Mouse (Mus musculus) frontal cortex, postnatal 36 days (tissue): ENCODE results near the gene Pdcd1lg2.

Experiments
- DNase-seq, 2 experiments: peaks; one replicate each; pipeline ENCODE4 v3.0.0; 2022; ENCODE audit warnings: low spot score in 2 of 2

Gene Pdcd1lg2

DNA sequence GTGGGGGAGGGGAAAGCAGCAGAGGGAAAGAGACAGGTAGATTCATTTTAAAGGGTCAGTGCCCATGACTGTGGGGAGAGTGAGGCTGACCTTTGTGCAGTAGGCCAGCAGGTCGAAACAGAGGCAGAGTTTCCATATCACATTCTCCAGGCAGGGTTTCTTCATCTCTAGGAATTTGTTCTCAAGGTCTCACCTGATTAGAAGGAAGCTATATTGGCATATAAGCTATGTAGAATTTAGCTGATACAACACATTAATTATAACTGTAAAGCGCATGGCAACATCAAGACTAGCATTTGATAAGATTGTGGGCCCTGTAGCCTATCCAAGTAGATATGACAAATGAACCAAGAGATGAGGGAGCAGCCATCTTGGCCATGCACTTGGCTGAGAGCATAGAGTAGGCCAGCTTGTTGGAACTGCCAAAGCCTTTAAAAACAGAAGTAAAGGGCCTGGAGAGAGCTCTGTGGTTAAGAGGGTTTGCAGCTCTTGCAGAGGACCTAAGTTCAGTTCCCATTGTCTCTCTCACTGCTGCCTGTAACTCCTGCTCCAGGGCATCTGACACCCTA, 59.1 kb downstream of the Pdcd1lg2 start:
- DNase-seq: no peak

DNA sequence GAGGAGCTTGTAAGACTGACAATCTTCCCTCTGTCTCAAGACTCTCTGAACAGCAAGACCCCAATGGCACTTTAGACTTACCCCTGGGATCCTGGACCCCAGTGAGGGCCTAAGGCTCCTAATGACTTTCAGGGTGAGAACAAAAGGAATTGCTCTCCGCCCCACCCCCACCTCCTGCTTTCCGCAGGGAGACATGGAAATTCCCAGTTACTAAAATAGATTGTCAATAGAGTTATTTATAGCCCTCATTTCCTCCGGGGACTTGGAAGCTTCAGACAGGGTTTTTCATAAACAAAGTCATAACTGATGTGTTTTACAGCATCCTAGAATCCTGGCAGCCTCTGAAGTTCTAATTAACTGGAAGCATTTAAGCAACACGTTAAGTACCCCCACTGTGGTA, 59.9 kb downstream of the Pdcd1lg2 start:
- no peak for DNase-seq

DNA sequence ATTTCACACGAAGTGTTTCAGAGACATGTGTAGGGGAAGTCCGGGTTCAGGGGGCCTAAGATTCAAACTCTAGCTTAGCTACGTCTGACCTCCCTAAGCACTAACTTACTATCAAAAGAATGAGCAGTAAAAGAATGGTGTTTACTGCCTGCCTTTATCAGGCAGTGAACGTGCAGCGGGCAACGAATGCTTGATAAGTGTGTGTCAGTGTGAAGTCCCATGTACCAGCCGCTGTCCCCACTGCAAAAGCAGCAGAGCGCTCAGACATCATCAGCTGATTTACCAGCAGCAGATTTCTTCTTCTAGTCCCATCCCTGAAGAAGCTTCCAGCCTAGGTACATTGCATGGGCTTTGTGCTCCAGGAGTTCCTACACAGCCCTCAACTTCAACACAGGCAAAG, 61.7 kb downstream of the Pdcd1lg2 start:
- no peak for DNase-seq

DNA sequence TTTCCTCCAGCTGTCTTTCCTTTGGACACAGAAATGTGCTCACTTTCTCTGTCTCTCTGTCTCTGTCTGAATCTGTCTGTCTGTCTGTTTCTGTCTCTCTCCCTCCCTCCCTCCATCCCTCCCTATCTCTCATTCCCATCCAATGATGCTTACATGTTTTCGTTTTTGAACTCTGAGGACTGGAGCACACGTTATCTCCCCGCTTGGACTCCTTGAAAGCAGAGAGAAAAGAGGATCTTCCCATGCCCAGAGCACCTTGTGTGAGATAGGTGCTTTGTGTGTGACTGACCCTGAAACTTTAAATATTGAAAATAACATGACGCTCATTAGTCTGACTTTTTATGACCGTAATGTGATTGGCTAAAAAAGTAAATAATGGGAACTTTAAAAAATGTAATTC, 62.2 kb downstream of the Pdcd1lg2 start:
- DNase-seq: no peak

DNA sequence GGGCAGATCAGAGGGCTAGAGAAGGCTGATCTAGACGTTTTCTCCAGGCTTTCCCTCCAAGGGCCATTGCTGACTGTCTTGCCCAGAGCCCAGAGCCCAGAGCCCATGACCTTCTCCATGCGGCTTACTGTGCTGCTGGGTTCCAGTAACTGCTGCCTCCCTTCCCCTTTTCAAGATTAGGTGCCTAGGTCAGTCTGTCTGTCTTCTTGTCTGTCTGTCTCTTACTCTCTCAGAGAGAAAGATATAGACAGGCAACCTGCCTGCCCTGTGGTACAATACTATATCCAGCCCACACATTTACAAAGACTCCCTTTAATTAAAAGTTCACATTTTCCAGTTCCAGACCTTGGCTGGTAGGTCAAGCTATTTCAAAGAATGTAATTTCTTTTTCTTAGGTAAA, 64.1 kb downstream of the Pdcd1lg2 start:
- DNase-seq: no peak

DNA sequence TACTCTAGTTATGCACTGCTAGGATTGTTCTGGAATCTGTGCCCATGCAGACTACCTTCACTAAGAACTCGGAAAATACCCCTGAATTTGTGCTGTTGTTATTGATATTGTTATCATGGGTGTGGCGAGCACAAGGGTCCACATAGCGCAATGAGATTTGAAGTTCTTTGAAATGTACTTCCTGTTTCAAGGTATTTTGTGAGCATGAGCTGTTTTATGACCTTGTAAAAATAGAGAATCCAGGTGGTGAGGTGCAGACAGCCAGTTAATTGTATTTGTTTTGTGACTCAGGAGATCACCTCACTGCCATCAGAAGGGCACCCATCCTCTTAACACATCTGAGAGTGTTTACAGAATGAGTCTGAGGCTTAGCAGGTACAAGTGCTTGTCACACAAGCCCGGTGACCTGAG, 64.5 kb downstream of the Pdcd1lg2 start:
- no peak for DNase-seq

DNA sequence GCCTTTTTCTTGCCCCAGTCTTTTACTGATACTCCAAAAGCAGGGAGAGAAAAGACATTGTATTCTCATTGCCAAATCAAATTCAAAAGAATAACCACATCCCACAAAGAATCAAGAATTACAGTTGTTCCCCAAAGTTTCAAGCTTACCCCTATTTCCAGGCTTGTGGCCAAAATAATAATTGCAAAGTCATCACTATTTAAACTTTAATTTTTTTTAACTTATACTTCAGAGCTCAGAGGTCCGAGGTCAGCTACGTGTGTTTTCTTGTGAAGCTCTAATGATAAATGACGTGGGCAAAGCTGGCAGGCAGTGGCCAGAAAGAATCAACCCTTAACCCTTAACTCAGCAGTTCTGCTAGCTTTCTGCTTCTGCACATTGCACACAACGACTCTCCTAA, 67.9 kb downstream of the Pdcd1lg2 start:
- no peak for DNase-seq

DNA sequence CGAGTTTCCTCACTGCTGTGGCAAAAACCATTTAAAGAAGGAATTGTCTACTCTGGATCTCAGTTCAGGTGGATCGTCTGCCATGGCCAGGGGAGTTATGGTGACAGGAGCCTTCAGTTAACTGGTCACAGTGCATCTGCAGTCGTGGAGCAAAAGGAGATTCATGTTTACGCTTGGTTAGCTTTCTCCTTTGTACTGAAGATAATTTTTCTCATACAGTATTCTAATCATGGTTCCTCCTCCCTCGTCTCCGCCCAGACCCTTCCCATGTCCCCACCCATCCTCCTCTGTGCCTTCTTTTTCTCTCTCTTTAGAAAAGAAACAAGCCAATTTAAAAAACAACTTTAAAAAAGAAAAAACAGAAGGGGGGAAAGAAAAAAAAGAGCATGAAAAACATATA, 70.9 kb downstream of the Pdcd1lg2 start:
- no peak for DNase-seq

DNA sequence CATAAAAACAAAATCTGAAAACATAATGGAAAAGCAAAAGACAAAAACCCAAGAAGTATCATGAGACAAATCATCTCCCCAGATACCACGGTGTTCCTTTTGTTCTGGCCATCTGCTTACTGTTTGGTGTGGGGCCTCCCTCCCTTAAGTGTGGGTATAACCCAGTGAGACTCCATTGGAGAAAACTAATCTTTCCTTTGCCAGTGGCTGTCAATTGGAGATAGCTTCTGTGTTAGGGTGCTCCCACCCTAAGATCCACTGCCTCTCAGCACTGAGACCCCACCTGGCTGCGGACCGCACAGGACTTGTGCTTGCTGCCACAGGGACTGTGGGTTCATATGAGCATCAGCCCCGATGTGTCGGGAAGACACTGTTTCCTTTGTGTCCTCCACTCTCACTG, 71.4 kb downstream of the Pdcd1lg2 start:
- no peak for DNase-seq

DNA sequence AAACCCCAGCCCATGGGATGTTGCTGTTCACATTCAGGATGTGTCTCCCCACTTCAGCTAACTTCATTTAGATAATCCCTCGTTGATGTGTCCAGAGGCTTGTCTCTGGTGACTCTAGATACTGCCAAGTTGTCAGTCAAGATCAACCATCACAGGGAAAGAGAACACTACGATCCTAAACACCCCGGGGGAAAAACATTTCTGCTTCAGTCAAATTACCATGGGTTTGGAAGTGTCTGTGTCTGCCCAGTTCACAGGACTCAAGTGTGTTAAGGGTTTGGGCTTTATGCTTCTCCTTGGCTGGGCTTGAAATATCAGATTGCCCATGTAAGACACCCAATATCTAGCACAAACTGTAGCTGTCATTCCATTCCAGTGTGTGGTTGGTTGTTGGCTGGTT, 71.9 kb downstream of the Pdcd1lg2 start:
- DNase-seq: no peak

DNA sequence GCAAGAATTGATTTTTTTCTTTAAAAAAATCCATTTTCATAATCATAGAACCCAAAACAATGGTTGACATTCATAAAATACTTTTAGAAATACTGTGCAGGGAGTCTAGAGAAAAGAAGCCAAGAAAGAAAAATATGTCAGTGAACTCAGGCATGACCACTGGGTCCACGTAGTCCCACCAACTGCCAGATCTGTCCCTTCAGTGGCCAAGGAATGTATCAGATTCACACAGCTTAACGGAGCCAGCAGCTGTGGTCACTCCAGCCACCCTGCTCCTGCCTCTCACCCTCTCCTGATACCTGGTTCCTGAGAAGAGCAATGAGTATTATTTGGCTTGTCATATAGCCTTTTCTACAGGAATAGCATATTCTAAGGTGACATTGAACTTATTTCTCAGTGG, 72.7 kb downstream of the Pdcd1lg2 start:
- DNase-seq: no peak

DNA sequence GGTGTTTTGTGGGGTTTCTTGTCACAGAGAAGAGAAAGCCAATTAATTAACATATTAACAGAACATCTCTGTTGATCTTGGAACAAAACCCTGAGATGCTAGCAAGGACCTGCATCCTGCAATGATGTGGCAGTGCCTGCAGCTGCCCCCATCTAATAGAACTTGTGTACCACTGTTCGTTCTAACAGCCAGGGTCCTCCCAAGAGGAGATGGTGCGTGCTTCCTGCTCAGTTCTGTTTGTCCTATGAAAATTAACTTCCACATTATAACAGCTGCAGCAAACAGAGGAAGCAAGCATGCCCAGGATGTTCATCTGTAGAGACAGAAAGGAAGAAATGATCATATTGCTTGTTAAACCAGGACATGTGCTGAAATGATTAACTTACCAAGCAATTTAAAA, 73.8 kb downstream of the Pdcd1lg2 start:
- no peak for DNase-seq

DNA sequence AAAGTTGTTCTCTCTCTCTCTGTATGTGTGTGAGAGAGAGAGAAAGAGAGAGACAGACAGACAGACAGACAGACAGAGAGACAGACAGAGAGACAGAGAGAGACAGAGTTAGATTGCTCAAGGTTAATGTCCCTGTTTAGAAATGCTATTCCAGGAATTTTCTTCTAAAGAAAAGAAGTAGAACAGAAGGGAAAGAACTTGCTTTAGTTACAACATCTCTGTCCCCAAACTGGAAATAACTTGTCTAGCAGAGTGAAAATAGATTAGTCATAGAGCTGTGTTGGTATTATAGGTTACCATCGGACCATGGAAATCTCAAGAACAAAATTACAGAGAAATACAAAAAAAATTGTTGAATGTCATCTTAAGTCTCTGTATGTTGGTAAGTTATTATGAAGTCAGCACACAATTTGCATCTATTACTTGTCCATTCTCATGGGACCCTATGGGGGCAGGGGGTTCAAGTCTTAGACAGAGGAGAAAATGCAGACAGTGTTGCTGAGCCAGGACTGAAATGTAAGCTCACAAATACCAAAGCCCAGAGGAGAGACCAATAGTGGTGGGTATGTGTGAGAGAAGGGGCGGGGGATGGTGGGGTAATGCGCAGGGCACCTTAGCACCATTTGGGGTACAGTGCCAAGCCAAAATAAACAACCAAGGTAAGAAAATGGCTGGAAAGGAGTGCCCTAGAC, 74.7 kb downstream of the Pdcd1lg2 start:
- no peak for DNase-seq

DNA sequence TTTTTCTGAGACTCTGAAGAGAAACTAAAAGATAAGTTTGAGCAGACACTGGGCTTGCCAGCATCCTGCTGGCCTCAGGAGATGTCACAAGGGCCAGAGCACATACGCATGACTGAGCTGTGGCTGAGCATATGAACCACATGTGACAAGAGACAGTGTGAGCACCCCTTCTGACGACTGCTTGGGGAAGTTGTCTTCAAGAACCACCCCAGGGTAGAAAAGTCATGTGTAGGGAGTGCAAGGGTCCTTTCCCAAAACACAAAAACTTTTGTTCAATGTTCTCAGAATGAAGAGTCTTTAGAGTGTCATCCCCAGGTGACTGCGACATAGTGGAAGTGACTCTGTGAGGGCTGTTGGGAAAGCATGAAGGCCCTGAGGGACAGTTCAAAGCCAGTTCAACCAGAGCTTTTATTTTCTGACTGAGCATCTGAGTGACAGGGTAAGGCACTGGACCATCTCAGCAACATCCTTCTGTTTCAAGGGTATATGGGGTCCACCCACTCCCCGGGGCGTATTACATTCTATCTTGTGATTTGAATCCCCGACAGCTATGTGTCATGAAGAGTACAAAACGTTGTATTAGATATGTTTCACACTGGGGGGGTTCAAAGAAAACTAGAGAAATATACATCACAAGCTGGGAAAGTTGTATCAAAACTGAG, 76.0 kb downstream of the Pdcd1lg2 start:
- no peak for DNase-seq

DNA sequence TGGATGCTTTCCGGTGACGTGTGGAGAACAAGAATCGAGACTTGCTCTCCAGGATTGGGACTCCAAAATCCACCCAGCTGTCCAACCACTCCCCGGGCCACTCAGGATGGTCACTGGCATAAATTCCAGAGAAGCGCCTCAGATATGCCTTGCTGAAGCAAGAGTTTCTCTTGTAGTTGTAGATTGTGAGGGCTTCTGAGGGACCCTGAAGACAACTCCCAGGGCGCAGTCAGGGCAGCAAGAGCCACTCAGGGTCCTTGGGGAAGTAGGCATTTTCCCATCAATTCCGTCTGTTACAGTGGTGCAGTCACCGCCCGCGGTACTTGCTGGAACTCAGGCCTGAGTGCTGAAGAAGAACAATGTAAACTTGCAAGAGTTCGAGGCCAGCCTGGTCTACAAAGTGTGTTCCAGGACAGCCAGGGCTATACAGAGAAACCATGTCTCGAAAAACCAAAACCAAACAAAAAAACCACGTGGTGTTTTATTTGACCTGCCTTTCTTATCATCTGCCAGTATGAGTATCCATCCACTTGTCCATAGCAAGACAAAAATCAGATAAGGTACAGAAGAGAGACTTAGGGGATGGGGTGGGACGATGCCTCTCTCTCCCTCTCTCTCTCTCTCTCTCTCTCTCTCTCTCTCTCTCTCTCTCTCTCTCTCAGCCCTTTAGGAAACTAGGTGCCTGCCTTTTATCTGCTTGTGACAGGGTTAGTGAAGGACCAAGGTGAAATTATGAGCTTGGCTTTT, 76.8 kb downstream of the Pdcd1lg2 start:
- DNase-seq: no peak

DNA sequence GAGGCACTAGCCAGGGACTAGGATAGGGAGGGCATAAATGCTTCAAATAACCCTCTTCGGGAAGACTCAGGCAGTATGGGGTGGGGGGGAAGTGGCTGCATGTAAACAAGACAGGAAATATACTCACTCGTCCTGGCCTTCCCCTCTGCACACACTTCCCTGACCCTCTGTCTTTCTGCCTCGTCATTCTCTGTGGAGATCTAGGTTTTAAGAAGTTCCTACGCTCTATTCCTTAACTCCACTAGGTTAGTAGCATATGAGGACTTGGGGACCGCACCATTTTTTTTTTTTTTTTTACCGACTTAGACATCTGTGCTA, 77.3 kb downstream of the Pdcd1lg2 start:
- no peak for DNase-seq

DNA sequence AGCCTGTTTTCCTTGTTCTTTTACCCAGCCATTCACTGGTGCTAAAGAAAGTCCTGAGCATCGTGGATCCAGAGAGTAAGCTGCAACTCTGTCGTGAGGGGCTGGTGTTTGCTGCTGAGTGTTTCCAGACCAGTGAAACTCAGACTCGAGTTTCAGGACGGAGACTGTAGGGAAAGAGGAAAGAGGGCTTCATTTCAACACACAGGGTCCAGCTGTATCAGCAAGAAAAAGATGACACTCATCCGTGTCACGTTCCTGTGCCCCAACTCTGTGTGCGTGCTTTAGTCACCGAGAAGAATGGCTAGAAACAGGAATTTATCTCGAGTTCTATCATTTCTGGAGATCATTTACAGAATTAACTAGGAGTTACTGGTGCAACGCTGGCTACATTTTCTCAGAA, 77.7 kb downstream of the Pdcd1lg2 start:
- no peak for DNase-seq

DNA sequence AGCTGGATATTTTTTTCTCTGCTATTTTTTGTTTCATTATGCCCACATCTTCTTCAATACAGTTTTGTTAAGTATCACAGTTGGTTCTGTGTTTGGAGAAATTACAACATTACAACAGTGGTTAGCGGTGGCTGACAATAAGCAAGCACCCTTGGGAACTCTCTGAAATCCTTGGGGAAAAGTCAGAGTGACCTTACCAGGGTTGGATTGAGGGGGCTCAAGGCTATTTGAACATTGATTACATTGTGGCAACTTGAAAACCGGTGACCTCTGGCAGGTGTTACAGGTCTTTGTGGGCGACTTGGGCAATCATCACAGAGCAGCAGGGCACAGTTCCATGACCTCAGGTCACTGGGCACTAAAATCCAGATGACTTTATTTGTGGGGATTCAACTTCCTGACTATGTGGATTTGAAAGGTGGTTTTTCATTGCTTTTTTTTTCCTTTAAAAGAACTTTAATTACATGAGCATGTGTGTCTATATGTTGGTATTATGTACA, 79.1 kb downstream of the Pdcd1lg2 start:
- DNase-seq: no peak

DNA sequence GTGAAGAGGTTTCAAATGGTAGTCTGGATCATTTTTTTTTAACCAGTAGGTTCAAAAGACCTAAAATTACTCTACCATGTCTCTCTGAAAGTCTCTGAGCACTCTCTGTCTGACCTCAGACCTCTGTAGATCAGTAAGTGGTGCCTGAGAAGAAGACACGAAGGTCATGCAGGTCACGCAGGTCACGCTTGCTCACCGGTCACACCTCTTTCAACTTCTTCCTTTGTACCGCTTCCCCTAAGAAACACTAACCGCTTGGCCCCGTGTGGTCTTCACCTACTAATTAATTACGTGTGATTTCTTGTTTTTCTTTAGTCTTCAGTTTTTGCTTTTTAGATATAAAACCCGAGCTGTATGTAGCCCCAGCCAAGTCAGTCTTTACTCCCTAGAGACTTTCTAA, 80.7 kb downstream of the Pdcd1lg2 start:
- DNase-seq: no peak

DNA sequence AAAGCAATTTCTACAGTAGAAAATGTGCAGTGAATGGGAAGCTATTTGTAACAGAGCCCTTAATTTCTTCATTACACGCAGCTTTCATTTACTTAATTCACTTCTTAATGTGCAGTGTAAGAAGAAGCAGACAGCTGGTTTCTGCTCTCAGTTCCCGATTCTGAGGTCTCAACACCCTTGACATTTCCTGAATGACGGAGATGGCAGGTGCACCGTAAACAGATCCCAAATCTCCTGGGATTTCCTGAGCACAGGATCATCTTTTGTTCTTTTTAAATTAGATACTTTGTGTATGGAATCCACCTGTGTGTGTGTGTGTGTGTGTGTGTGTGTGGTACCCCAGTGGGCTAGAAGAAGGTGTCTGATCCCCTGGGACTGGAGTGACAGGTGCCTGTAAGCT, 83.7 kb downstream of the Pdcd1lg2 start:
- no peak for DNase-seq

DNA sequence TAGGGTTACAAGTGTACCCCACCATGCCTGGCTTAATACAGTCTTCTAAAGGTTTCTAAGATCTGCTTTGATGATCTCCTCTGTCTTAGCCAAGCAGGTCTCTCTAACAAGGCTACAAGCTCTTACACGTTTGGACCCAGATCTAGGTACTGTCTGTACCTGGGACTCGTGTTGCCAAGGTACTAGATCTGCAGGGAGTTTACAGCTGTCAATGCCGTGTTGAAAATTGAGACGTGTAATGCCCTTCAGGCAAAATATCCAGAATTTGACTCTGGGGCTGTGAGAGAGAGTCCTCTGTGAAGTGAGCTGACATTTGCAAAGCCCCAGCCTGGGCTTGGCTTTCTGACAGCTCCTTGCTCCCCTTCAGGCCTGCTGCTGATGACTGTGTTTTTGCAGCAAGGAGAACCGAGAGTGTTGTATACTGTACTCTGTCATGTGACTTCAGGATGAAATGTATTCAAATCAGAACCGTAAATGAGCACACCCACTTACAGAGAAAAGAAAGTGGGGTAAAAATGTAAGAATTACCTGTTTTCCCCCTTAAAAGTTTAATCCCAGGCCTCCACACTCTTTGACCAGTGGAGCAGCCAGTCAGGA, 85.4 kb downstream of the Pdcd1lg2 start:
- no peak for DNase-seq

DNA sequence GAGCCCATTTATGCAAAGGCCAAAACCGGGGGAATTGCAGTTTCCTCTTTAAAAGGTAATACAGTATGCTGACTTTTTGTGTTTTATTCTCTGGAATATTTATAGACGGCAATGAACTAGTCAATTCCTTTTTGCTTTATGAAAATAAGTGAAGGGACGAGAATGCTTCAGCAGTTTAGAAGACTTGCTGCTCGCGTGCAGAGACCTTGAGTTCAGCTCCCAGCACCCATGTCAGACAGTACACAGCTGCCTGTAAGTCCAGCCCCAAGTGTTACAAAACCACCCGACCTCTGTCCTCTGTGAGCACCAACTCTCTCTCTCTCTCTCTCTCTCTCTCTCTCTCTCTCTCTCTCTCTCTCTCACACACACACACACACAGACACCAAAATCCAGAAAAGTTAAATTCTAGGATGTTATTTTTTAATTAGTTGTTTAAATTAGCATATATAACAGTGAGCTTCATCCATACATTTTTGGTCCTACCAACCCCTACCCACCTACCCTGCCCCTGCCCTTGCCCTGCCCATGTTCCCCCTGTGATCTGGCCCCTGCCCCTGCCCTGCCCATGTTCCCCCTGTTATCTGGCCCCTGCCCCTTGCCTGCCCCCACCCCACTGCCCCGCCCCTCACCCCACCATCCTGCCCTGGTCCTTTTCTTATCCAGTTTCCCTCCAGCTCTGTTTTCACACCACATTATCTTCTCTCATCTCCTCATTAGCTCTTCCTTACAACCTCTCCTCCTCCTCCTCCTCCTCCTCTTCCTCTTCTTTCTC, 86.3 kb downstream of the Pdcd1lg2 start:
- no peak for DNase-seq
